Mouse (Mus musculus) lung, postnatal 14 days (tissue): Measurements from ENCODE around the gene Ttc34.

Source experiments
- DNase-seq: peaks from one replicate; pipeline ENCODE4 v3.0.0; 2021

The Ttc34 gene

DNA sequence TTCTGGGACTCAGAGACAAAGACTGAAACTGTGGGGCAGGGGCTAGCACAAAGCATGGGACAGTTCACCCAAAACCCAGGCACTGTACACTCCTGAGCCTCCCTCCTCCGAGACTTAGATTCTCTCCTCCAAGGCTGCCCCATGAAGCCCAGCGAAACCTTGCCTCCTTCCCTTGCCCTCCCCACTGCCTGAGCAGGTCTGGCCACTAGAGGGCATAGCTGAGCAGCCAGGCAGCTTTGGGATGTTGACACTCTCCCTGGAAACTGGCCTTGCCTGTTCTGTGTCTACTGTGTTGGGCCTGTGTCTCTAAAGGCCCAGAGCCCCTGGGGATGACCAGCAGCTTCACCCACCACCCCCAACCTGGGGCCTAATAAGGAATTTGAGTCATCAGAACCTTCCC lies at the start of gene Ttc34:
Ttc34 (plus strand) TSS at position 290 of the 400 bp plus-strand sequence.
- DNase-seq = peak; percentile 80

DNA sequence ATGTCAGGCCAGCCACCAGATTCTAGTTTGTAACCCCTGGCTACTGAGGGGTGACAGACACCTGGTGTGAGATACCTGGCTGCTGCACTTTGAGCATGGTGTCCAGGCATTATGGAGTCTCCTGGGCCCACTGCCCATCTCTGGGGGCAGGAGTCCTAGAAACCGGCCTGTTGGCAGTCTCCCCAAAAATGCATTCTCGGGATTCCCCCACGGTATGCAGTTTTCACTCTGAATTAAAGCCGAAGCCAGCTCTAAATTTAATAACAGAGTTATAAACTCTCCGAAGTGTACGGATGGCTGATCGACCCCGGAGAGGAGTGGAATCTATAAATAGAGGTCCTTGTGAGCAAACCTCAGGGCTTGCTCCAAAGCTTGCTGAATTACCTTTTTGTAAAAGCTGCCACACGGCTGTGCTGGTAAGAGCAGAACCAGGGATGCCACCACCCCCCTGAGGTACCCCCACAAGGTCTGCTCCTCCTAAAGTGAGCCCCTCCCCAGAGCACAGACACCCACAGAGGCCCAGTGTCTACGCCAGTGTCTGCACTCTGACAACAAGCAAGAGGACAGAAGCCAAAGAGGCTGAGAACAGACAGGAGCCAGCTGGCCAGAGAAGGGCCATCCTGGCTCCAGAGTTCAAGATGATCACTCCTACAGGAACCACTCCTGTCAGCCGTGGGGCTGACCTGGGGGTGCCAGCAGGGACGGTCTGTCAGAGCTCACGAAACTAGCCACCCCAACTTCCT lies 49.1 kb upstream of the Ttc34 start:
- DNase-seq = peak; percentile 54

DNA sequence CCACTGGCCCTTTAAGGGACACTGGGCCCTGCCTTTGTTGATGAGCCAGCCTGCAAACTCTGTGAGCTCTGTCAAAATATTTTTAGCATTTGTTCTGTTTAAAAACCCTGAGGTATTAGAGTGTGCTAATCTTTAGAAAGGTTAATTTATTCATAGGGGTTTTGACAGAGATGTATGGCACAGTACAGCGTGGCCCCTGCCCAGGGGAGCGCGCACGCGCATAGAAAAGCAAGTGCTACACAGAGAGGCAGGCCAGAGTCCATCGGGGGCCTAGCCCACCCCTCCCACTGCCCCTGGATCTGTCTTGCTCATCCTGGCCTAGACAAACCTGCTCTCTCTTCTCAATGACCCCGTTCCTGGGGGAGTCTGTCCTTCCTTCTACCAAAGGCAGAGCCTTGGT lies 45.4 kb upstream of the Ttc34 start:
- DNase-seq = no peak

DNA sequence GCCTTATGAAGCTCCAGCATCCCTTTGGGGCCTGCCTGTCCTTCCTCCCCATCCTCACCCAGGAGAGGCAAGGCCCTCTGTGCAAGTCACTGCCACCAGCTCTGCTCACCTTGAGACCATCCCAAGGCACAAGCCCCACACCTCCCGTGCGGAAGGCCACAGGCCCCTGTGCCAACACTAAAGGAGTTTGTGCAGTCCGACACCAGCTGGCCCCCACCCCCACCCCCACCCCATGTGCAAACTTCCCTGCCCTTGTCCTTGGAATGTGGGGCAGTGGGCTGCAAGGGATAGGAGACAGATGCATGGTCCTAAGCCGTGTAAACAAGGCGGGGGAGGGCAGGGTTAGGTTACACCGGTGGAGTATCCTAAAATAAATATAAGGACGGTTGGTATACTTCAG lies 43.8 kb upstream of the Ttc34 start:
- no peak for DNase-seq

DNA sequence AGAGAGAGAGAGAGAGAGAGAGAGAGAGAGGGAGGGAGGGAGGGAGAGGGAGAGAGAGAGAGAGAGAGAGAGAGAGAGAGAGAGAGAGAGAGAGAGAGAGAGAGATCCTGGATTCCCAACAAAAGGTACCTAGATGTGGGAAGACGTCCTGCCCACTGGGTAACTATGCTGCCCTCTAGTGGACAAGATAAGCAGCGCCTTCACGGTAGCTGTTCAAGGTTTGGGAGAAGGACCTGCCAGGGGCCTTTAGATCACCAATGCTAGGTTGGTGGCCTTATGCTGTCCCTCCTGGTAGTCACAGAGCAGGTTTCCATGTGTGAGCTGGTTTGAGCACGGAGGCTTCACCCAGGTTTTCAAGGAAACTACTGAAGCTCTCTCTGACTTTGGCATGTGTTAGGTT lies 39.4 kb upstream of the Ttc34 start:
- DNase-seq = peak; percentile 69

DNA sequence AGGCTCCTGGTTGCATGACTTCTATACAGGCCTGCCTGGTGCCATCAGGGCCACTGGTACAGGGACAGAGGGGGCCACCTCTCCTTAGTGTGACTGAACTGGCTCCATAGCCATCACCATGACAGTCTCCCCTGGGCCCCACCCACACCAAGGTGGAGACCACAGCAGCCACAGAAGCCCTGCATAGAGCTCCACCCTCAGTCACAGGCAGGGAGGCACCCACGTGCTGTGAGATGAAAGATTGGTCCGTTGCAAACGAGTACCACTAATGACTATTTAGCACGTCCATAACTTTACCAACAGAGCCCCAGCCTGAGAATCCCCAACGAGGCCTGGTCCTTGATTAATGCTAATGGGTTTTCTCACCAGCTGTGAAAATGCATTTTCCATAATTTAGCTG lies 36.7 kb upstream of the Ttc34 start:
- no peak for DNase-seq

DNA sequence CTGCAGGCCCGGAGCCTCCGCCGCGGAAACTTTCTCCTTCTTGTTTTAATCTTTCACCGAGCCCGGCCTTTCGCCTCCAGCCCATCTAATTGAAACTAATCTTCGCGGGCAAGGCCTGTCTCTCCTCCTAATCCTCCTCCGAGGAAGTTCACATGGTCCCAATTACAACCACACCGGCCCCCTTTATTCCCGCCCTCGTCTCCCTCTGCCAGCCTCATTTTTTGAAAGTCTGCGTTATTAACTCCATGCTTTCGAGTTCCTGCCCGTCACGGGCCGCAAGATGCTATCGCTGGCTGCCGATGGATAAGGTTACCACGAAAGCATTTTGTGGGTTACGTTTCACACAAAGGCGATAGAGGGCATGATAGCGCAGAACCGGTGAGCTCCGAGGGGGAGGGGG lies 35.0 kb upstream of the Ttc34 start:
- no peak for DNase-seq

DNA sequence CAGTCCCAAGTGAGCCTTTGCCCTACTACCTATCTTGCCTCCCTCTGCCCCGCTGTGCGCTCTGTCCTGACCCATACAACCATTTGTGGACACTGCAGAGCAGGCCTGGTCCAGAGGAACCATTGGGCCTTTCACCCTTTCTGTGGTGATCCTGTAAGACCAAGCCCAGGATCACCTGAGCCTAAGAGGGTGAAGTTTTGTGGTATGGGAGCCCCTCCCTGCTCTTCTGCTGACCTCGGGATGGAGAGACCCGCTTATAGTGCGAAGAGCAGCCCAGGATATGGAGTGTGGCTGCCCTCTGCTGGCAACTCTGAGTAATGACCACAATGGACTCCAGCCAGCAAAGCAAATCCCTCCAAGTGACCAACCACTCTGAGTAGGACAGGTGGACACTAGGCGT lies 11.6 kb upstream of the Ttc34 start:
- DNase-seq = peak; percentile 67

DNA sequence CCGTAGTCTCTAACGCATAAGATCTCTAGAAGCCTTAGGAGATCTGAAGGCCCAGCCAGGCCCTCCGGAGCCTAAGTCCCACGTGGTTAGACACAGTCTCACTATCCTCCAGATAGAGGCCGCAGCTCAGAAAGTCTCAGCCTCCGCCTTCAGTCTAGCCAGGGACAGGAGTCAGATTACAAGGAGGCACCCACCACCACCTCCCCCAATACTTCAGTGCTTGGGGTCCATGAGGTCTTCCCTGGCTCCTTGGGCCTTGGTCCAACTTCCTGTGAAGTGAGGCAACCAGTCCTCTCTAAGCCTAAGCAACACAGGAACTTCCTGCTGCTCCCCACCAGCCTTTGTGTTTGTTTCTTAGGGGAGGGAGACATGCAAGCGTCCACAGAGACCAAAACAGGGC lies 11.0 kb upstream of the Ttc34 start:
- DNase-seq = no peak

DNA sequence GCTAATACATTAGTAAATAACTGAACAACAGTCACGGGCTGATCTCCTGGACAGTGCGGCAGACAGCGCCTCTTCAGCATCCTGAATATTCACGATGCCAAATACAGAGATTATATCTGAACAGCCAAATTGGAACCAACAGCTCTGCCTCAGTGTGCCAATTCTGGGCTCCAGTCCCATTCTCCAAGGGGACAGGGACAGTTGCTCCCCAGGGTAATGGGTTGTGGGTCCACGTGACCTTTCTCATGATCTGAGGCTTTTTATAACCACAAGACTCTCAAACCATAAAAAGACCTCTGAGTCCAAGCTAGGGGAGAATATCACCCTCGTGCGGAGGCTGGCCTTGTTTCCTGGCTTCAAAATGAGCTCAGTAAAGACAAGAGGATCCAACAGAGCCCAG lies 10.1 kb upstream of the Ttc34 start:
- DNase-seq = no peak

DNA sequence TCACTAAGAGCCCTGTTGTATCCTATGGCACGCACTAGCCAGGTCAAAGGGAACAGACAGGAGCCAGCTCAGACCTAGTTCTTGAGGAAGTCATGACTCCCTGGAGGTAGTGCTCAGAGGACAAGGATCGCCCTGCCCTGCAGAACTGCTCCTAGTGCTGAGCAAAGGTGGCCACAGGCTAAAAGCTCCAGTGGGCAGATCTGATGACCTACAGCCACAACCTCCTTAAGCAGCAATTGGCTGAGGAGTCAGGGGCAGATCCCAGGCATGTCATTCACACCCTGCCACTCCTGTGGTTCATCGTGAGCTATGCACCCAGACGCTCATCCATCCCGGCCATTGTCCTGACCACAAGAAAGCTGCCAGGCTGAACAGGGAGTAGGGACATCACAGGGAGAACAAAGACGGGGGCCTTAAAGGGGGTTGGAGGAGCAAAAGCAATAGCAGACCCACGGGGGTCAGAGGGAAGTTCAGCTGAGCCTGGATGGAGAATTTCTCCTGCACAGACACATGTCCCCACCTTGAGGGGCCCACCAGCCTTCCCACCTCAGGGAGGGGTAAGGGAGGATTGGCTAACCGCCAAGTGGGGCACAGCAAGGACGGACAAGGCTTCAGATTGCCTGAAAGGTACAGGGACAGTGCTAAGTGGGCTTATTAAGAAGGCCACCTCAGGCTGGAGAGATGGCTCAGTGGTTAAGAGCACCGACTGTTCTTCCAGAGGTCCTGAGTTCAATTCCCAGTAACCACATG lies 9.2 kb upstream of the Ttc34 start:
- no peak for DNase-seq

DNA sequence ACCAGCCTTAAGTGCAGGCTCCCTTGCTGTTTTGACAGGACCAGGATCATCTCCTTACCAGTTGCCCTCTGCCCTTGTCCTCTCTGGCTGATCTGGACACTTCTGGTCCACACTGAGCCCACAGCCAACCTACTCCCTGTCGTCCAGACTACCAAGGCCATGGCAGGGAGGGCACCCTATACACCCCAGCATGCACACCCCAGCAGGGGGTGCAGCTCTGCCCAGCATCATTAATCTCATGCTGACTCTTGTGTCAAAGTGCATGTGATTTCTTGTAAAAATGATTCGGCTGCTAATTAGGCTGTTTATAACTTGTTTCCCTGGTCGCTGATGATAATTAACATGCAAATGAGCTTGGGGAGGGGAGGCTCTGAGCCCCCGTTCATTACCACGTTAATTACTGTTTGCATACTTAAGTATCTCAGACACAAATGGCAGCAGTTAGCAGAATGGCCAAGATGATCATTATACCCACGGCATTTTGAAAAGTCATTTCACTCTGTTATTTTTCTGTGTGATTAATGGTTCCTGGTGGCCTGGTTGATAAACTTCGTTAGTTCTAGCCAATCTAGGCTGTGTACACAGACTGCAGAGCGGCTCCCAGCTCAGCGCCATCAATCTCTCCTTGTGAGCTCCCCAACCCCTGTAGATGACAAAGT lies 5.2 kb upstream of the Ttc34 start:
- no peak for DNase-seq

DNA sequence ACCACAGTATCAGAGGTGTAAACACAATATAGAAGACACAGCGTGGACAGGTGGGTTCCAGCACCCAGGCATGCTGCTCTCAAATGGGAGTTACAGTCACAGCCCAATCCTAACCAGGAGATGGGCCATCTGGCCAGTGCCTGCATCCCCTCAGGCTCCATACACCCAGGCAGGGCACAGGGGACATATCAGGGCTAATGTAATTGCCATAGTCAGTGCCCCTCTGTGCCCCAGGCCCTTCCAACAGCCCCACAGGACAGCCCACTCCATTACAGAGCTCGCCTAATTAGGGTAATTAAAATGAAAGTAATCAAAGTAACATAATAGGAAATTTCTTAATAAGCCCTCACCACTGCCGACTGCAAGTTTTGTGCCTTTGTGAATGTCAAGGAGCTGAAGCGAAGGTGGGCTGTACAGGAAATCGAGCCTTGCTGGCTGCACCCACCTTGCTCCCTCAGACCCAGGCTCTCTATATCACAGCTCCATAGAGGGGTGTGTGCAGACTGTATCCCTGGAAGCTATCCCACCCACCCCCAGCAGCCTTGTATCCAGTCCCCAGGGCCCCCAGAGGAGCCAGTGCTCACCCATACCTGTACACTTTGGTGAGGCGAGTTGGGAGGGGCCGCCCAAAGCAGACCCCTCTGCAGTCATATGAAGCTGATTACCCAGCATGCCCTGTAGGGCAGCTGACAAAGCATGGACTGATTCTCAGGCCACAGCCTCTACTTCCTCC lies 910 bp upstream of the Ttc34 start:
- DNase-seq = no peak

DNA sequence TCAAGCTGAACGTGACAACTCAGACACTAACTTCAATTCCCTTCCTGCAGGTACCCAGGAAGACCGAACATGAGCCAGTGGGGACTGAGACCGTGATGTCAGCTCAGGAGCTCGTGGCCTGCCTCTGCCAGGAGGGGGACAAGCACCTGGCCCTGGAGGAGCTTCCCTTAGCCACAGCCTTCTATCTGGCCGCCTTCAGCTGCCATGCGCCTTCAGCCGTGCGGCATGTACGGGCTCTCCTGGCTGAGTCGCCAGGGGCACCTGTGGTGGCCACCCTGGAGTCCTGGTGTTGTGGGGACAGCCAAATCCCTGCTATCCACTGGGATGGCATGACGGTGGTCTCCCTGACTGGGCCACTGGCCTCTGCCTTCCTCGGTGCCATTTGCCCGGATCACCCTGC lies 1.5 kb downstream of the Ttc34 start:
- DNase-seq = no peak

DNA sequence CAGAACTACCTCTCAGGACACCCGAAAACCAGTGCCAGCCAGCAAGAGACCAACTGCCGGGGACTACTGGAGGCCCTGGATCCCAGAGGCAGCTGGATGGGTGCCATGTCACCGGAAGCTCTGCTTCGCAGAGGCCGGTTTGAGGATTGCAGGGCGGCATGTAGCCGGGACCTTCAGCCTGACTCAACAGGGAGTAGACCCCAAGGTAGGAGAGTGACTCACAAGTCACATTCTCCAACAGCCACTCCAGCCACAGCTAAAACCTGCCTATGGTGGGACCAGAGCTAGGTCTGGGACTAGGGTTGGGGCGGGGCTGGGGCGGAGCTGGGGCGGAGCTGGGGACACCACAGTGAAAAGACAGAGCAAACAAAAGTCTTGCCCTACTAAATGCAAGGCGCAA lies 2.1 kb downstream of the Ttc34 start:
- no peak for DNase-seq

DNA sequence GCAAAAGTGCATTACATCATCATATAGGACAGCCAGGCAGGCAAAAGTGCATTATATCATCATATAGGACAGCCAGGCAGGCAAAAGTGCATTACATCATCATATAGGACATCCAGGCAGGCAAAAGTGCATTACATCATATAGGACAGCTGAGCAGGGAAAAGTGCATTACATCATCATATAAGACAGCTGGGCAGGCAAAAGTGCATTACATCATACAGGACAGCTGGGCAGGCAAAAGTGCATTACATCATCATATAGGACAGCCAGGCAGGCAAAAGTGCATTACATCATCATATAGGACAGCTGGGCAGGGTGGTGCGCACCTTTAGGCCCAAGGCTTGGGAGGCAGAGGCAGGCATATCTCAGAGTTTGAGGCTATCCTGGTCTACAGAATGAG lies 15.4 kb downstream of the Ttc34 start:
- DNase-seq = no peak

DNA sequence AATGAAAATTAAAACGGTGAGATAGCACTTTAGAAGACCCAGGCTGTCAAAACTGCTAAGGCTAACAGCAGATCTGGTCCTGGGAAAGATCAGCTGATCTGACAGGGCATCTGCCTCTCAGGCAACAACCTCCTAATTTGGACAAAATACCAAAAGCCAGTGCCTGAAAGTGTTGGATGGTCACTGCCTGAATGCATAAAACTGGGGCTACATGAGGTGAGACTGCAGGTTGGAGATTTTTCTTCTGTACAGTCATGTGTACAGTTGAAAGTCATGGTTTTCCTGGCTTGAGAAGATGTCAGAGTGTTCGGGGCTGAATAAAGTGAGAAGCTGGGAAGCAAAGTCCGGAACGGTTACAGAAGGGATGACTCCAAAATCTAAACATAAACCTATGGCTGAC lies 16.6 kb downstream of the Ttc34 start:
- no peak for DNase-seq

DNA sequence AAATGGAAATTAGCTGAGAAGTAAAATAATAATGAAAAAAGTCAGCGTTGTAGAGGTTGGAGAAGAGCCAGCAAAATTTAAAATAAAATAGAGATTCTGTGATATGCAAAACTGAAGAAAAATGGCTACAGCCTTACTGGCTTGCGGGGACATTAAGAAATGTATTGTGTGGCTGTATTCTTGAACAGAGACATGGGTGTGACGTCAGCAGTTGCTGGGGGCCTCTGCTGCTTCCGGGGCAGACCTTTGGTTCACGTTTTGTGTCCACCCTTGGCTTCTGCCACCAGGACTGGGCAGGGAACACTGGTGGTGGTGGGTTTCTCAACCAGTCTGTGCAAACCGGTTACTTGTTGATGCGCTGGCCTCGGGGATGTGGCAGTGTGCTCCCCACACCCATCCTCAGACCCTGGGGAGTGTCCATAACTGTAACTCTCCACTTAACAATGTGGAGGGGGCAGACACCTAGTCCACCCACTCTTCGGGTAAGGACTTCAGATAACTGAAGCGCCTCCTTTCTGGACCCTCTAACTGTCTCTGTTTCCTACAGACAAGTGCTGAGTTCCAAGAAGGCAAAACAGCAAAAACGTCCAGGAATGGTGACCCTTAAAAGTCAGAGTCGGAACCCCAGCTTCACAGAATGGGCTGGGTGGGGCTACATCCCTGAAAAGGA lies 17.6 kb downstream of the Ttc34 start:
- no peak for DNase-seq

DNA sequence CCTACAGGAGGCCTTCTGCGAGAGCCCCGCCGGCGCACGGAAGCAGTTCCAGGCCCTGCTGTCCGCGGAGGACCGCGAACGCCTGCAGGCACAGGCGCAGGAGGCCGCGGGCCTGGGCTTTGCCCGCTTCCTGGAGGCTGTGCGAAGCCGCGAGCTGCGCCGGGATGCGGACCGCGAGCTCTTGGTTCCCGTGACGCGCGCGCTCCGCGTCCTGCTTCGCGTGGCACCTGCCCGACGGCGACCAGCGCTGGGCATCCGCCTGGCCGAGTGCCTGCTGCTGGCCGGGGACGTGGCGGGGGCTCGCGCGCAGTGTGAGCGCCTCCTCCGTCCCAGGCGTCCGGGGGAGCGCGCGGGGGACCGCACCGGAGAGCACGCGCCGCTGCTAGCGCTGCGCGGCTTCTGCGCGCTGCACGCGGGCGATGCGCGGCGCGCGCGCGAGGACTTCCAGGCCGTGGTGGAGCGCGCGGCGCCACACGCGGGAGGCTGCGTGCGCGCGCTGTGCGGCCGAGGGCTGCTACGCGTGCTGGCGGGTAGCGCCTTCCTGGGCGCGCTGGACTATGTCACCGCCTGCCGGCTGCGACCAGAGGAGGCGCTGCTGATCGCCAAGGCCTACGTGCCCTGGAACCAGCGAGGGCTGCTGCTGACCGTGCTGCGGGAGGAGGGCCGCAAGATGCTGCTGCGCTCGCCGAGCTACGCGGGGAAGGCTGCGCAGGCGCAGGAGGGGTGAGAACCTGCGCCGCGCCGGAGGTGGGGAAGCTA lies 18.6 kb downstream of the Ttc34 start:
- peak; percentile 66 for DNase-seq

DNA sequence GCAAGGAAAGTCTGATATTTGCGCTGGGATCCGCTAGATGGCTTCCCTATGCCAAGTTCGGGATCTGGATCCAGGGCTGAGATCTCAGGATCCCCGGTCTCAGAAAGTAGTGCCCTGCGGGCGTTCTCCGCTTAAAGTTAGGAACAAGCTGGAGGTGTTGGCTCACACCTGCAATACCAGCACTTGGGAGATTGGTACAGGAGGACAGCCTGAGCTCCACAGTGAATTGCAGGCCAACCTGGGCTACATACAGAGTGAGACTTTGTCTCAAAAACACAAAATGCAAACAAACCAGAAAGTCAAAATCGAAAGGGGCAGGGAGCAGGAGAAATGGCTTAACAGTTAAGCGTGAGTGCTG lies 19.2 kb downstream of the Ttc34 start:
- no peak for DNase-seq

DNA sequence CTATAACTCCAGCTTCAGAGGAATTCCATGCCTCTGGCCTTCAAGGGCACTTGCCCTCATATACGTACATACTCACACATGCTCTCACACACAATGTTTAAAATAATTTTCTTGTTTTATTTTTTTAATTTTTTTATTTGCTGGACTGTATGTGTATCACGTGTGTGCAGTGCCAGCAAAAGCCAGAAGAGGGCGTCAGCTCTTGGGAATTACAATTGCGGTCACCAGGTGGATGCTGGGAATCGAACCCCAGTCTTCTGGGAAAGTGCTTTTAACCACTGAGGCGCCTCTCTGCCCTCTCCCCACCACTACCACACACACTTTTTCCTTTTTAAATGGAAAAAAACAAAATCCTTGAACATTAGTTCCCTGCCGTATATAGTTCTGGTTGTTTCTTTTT lies 19.6 kb downstream of the Ttc34 start:
- DNase-seq = no peak
